Mouse (Mus musculus) gastrocnemius, postnatal 10 days (tissue): Measurements from ENCODE around the gene Papolg. TPM values are rescaled to one million over a fixed set of nuclear protein-coding genes. Genes with fewer than 3 reads are reported as not detected.

ENCODE experiments used
- total RNA-seq, 2 experiments: library from RNA; stranded (reverse); gene quantifications; 2 replicates each; pipeline ENCODE4 v1.2.3; 2021

Gene Papolg
- total RNA-seq, 2 experiments from 2014 or later = 4.3 to 6.2 TPM

Other genes with a start within 250 kb of the Papolg start
- 10 to 100 TPM; 14.1 to 14.4 TPM for gene Pus10, start 229.6 kb downstream of the Papolg start, total RNA-seq
- gene Pex13, start 229.3 kb downstream of the Papolg start, total RNA-seq = 10 to 100 TPM; 16.9 to 22.0 TPM
- 1 to 10 TPM; 3.1 to 4.7 TPM for gene Rel, start 124.3 kb downstream of the Papolg start, total RNA-seq
- gene A830031A19Rik, start 179.8 kb upstream of the Papolg start, total RNA-seq = not detected
- gene Bcl11a, start 182.8 kb upstream of the Papolg start, total RNA-seq = under 1 TPM; 0.54 to 0.97 TPM